Mouse (Mus musculus) ES-E14 (cell line): ENCODE data around the gene Fcer1g. TPM values are rescaled to one million over a fixed set of nuclear protein-coding genes. Genes with fewer than 3 reads are reported as not detected.
"Not testable (repeated sequence)": the region's sequence is repeated elsewhere in the genome, so short reads cannot be mapped to it uniquely, and the experiment has no call there.

Experiments used
- DNase-seq: peaks from one replicate; pipeline ENCODE4 v3.0.0-alpha.2; 2013; ENCODE audit warnings: low read depth, low spot score
- H3K27ac ChIP-seq: 2 replicates; pipeline ENCODE4 v1.5.1; 2012; ENCODE audit warnings: low read depth, mild to moderate bottlenecking, low read length, moderate library complexity, mixed read lengths; ENCODE audit not compliant: poor library complexity, insufficient read depth, severe bottlenecking
- H3K36me3 ChIP-seq: 2 replicates; pipeline ENCODE4 v1.6.1; 2012; ENCODE audit warnings: mild to moderate bottlenecking, low read length, moderate library complexity, mixed read lengths; ENCODE audit not compliant: control insufficient read depth, poor library complexity, insufficient read depth, severe bottlenecking
- H3K4me1 ChIP-seq, 2 experiments: fragments of 150-350 bp in 1 of 2; sonication (generic) in 1 of 2; 2 replicates each; pipeline ENCODE4 v1.6.1; 2012; ENCODE audit warnings: low read length in 2 of 2, mild to moderate bottlenecking in 1 of 2, mixed read lengths in 1 of 2; ENCODE audit not compliant: control insufficient read depth in 2 of 2, insufficient read depth in 2 of 2, poor library complexity in 1 of 2
- H3K4me3 ChIP-seq, 2 experiments: fragments of 150-350 bp in 1 of 2; sonication (generic) in 1 of 2; 2 replicates each; pipeline ENCODE4 v1.5.1; 2012; ENCODE audit warnings: low read length in 2 of 2, low read depth in 1 of 2, mild to moderate bottlenecking in 1 of 2, mixed read lengths in 1 of 2; ENCODE audit not compliant: insufficient read depth in 1 of 2, poor library complexity in 1 of 2, severe bottlenecking in 1 of 2
- H3K9ac ChIP-seq: 2 replicates; pipeline ENCODE4 v1.6.1; 2012; ENCODE audit warnings: low read depth, mild to moderate bottlenecking, low read length, mixed read lengths; ENCODE audit not compliant: poor library complexity, insufficient read depth, severe bottlenecking
- H3K9me3 ChIP-seq: fragments of 150-350 bp; sonication (generic); 2 replicates; pipeline ENCODE4 v1.6.1; 2012; ENCODE audit warnings: low read depth, mild to moderate bottlenecking, low read length; ENCODE audit not compliant: control insufficient read depth, insufficient read depth
- CHD2 ChIP-seq: IDR thresholded peaks from 2 replicates; pipeline ENCODE4 v1.6.1; 2014; ENCODE audit warnings: mild to moderate bottlenecking, low read depth, low read length, inconsistent platforms
- HCFC1 ChIP-seq: IDR thresholded peaks from 2 replicates; pipeline ENCODE4 v1.6.1; 2012; ENCODE audit warnings: low read length, inconsistent platforms, borderline replicate concordance; ENCODE audit not compliant: insufficient read depth
- MAFK ChIP-seq: IDR thresholded peaks from 2 replicates; pipeline ENCODE4 v1.6.1; 2014; ENCODE audit warnings: mild to moderate bottlenecking, low read depth, low read length, inconsistent platforms; ENCODE audit not compliant: insufficient read depth
- ZC3H11A ChIP-seq: IDR thresholded peaks from 2 replicates; pipeline ENCODE4 v1.6.1; 2012; ENCODE audit warnings: low read depth, mild to moderate bottlenecking, inconsistent platforms, low read length, borderline replicate concordance
- ZNF384 ChIP-seq: IDR thresholded peaks from 2 replicates; pipeline ENCODE4 v1.6.1; 2012; ENCODE audit warnings: low read depth, low read length, inconsistent platforms
- in situ Hi-C, 2 experiments: fragments of 600-800 bp; cut with MboI; formaldehyde crosslinking; loops; one replicate each; pipeline ENCODE4 v1.15.1; 2025; ENCODE audit warnings: low sequenced_read_pairs in 2 of 2, inconsistent platforms in 1 of 2; ENCODE audit not compliant: unreplicated experiment in 2 of 2
- total RNA-seq: library from RNA; depleted of rRNA; stranded (reverse); fragments of 300-350 nt; gene quantifications from 2 replicates; pipeline ENCODE4 v1.2.3, GENCODE M21; 2012

The Fcer1g gene
- total RNA-seq, 1 experiment = 0.62 TPM

- Histone ChIP-seq H3K36me3 (peaks cover 8% of the 10 kb centered on the region), H3K9me3 (no peaks in the 10 kb centered on the region), H3K9ac (no peak overlapping the region), H3K4me3 (no peak overlapping the region), H3K4me1 (peaks cover 7 to 18% of the 10 kb centered on the region in 2 experiments), H3K27ac (no peak overlapping the region)
- TF ChIP-seq MAFK = no peak
- TF ChIP-seq HCFC1 = no peak
- no peak for TF ChIP-seq ZNF384
- TF ChIP-seq CHD2 = no peak
- TF ChIP-seq ZC3H11A = no peak
- no peak for DNase-seq
- in situ Hi-C loops = loop anchor here (10.0 to 25.0 kb wide), 2 partner anchors 131 to 358 kb away; partner anchors contain the start of genes Cfap126 (in 1 of the 2), Dusp12 (in 1 of the 2) and Gm26620 (in 1 of the 2)
Measured at GRCm38 (mm10) chr1:171245353-171245752, 11.2 kb upstream of the Fcer1g start.

- H3K9me3 ChIP-seq, H3K4me1 ChIP-seq, H3K9ac ChIP-seq, H3K27ac ChIP-seq, DNase-seq, H3K4me3 ChIP-seq: not testable (repeated sequence)
- in situ Hi-C loops = loop anchor here (5.0 to 25.0 kb wide), 3 partner anchors 127 to 355 kb away; partner anchors contain the start of genes Cfap126 (in 2 of the 2), Dusp12 (in 1 of the 2) and Gm26620 (in 1 of the 2)
- H3K36me3 ChIP-seq = peaks cover 28% of the 10 kb centered on the region
Measured at GRCm38 (mm10) chr1:171241952-171242351, 7.8 kb upstream of the Fcer1g start.

- no peak overlapping the region for H3K9ac ChIP-seq
- DNase-seq = no peak
- H3K4me3 ChIP-seq = no peak overlapping the region
- no peak for TF ChIP-seq ZC3H11A
- no peak for TF ChIP-seq HCFC1
- TF ChIP-seq CHD2 = no peak
- no peak for TF ChIP-seq MAFK
- TF ChIP-seq ZNF384 = no peak
- no peak overlapping the region for H3K27ac ChIP-seq
- H3K36me3 ChIP-seq = peaks cover 36% of the 10 kb centered on the region
- H3K4me1 ChIP-seq = peaks cover 2 to 6% of the 10 kb centered on the region in 2 experiments; a peak in 2 of 4 replicates
- H3K9me3 ChIP-seq = no peaks in the 10 kb centered on the region
- in situ Hi-C loops = loop anchor here (5.0 to 25.0 kb wide), 3 partner anchors 126 to 354 kb away; partner anchors contain the start of genes Cfap126 (in 2 of the 2), Dusp12 (in 1 of the 2) and Gm26620 (in 1 of the 2)
Measured at GRCm38 (mm10) chr1:171240911-171241310, 6.7 kb upstream of the Fcer1g start.

GRCm38 (mm10) chr1:171239992-171240744 is 6.0 kb upstream of the Fcer1g start:
- TF ChIP-seq HCFC1 (no peak), MAFK (no peak), ZNF384 (no peak), CHD2 (no peak), ZC3H11A (no peak)
- no peak overlapping the region for H3K27ac ChIP-seq
- in situ Hi-C loops = loop anchor here (5.0 to 25.0 kb wide), 3 partner anchors 125 to 353 kb away; partner anchors contain the start of genes Cfap126 (in 2 of the 2), Dusp12 (in 1 of the 2) and Gm26620 (in 1 of the 2)
- no peak overlapping the region for H3K9ac ChIP-seq
- H3K36me3 ChIP-seq = peaks cover 39% of the 10 kb centered on the region
- H3K9me3 ChIP-seq = no peaks in the 10 kb centered on the region
- H3K4me1 ChIP-seq = peaks cover 2 to 6% of the 10 kb centered on the region in 2 experiments; a peak in 2 of 4 replicates
- no peak for DNase-seq
- no peak overlapping the region for H3K4me3 ChIP-seq
